Mouse (Mus musculus) bone marrow, adult 2 months (tissue): ENCODE data around the gene 1700028K03Rik.

Experiments
- CTCF ChIP-seq: fragments of 200-500 bp; IDR thresholded peaks from 2 replicates; pipeline ENCODE4 v1.5.1; 2011; ENCODE audit warnings: low read length, control low read depth; ENCODE audit not compliant: control insufficient read depth, insufficient read depth
- POLR2A ChIP-seq: fragments of 200-500 bp; IDR thresholded peaks from 2 replicates; pipeline ENCODE4 v1.6.1; 2011; ENCODE audit warnings: low read depth, mild to moderate bottlenecking, control low read depth, low read length, borderline replicate concordance; ENCODE audit not compliant: control insufficient read depth

- TF ChIP-seq CTCF (peak; percentile 92), POLR2A (no peak)
Observed at GRCm38 (mm10) chr5:107513583-107513982, 20.9 kb upstream of the 1700028K03Rik start.
